ENCODE assay signal across 10 mouse cellular contexts in genomic region chr14:76228968-76229555, GRCm38 (mm10).
"Had no signal": no experiment of that assay in that cellular context is flagged by ENCODE, and none has a peak within 500 bp of the region (broad histone marks: within the 10 kb centered on the region; RNA-seq: fewer than 3 reads in every experiment).

No protein-coding gene starts in this region.

- H3K9ac ChIP-seq: limb, embryonic 12.5 days; lung, embryonic 15.5 days; stomach, embryonic 15.5 days had no signal

- H3K27ac ChIP-seq: limb, embryonic 12.5 days; lung, embryonic 15.5 days; stomach, embryonic 15.5 days had no signal

- H3K4me3 ChIP-seq: limb, embryonic 12.5 days; lung, embryonic 15.5 days; stomach, embryonic 15.5 days had no signal

- DNase-seq: kidney, adult 8-10 months; kidney, postnatal 25 days; layer of hippocampus, postnatal 36 days; right cerebral cortex, postnatal 14 days; thymus, adult 2 months; thymus, postnatal 25 days had no signal

- H3K9me3 ChIP-seq: limb, embryonic 12.5 days; lung, embryonic 15.5 days; stomach, embryonic 15.5 days had no signal

- H3K4me2 ChIP-seq: limb, embryonic 12.5 days; lung, embryonic 15.5 days; stomach, embryonic 15.5 days had no signal

- H3K36me3 ChIP-seq: limb, embryonic 12.5 days; lung, embryonic 15.5 days; stomach, embryonic 15.5 days had no signal

- H3K4me1 ChIP-seq: limb, embryonic 12.5 days; lung, embryonic 15.5 days; stomach, embryonic 15.5 days had no signal

- ATAC-seq: intestine, postnatal 0 days had no signal

- H3K27me3 ChIP-seq: limb, embryonic 12.5 days; lung, embryonic 15.5 days; stomach, embryonic 15.5 days had no signal
